Mouse (Mus musculus): ENCODE measurements at regions not wholly inside any gene's neighbourhood (a gene's known extent, or its start where the extent isn't known, plus 50 kb on each side); places are given as distances from the start of the nearest gene placed in this dataset.

DNA sequence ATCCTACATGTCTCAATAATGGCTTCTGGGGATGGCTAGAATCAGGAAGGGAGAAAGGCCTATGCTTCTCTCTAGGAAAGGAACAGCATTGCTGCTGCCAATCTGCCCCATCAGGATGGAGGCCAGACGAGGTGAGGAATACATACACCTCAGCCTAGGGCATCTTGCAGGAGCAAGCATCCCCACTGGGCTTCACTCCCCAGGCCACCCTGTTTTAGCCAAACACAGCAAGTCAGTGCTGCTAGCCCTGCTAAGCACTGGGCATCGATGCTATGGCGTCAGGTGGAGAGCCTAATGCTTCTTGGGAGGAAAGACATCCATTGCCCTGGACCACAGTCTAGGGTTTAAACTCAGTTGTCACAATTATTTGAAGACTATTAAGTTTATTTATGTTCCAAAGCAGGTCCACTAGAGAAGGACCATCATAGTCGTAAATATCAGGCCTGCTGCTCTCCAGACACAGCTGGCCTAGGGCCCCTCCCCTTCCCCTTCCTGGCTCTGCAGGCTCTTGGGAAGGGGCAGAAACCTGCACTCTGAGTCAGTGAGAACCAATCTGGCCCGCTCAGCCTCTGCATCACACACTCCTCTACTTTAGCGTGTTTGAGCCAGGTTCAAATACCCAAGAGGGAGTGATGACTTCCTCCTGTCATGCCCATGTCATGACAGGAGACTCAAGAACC lies 79.5 kb upstream of the Pkdcc start:
- Histone ChIP-seq H3K27me3 (ENCODE audit: insufficient read depth, low read length) (no peaks in the 10 kb centered on the region), H3K36me3 (replicated peaks) (no peaks in the 10 kb centered on the region), H3K4me1 (ENCODE audit: insufficient read depth, low read depth, low read length) (no peaks in the 10 kb centered on the region), H3K9me3 (replicated peaks) (peaks cover 71% of the 10 kb centered on the region), H3K4me3 (ENCODE audit: low read depth, low read length) (no peak overlapping the region)
- TF ChIP-seq GATA1 (IDR thresholded peaks at IDR 0.05; ENCODE audit: borderline replicate concordance, low read length) = no peak
- TF ChIP-seq GATA2 (IDR thresholded peaks at IDR 0.05; ENCODE audit: borderline replicate concordance, low read depth, low read length) = no peak
- no peak for TF ChIP-seq TAL1 (conservative IDR thresholded peaks at IDR 0.05; ENCODE audit: low read depth, low read length)
- no peak for TF ChIP-seq CTCF (IDR thresholded peaks at IDR 0.05; ENCODE audit: low read depth, low read length)
- TF ChIP-seq POLR2AphosphoS5 (IDR thresholded peaks at IDR 0.05; ENCODE audit: insufficient replicate concordance, low read depth, low read length) = no peak
- no peak for ATAC-seq (ENCODE audit: extremely low read depth, insufficient number of reproducible peaks, low FRiP score, poor library complexity, severe bottlenecking)
- DNase-seq (ENCODE audit: low spot score) = no peak

- Histone ChIP-seq H3K9me3 (replicated peaks) (peaks cover 65% of the 10 kb centered on the region), H3K36me3 (replicated peaks) (no peaks in the 10 kb centered on the region), H3K27me3 (ENCODE audit: insufficient read depth, low read length) (no peaks in the 10 kb centered on the region), H3K4me1 (ENCODE audit: insufficient read depth, low read depth, low read length) (no peaks in the 10 kb centered on the region), H3K4me3 (ENCODE audit: low read depth, low read length) (no peak overlapping the region)
- DNase-seq (ENCODE audit: low spot score) = no peak
- no peak for TF ChIP-seq POLR2AphosphoS5 (IDR thresholded peaks at IDR 0.05; ENCODE audit: insufficient replicate concordance, low read depth, low read length)
- no peak for TF ChIP-seq GATA1 (IDR thresholded peaks at IDR 0.05; ENCODE audit: borderline replicate concordance, low read length)
- TF ChIP-seq TAL1 (conservative IDR thresholded peaks at IDR 0.05; ENCODE audit: low read depth, low read length) = no peak
- TF ChIP-seq GATA2 (IDR thresholded peaks at IDR 0.05; ENCODE audit: borderline replicate concordance, low read depth, low read length) = no peak
- TF ChIP-seq CTCF (IDR thresholded peaks at IDR 0.05; ENCODE audit: low read depth, low read length) = no peak
- ATAC-seq (ENCODE audit: extremely low read depth, insufficient number of reproducible peaks, low FRiP score, poor library complexity, severe bottlenecking) = no peak
These were observed 78.8 kb upstream of the Pkdcc start for GRCm38 (mm10) chr17:83136267-83136666.

GRCm38 (mm10) chr17:83137720-83138119 lies 77.4 kb upstream of the Pkdcc start:
- H3K4me1 ChIP-seq (ENCODE audit: insufficient read depth, low read depth, low read length) = no peaks in the 10 kb centered on the region
- no peak overlapping the region for H3K4me3 ChIP-seq (ENCODE audit: low read depth, low read length)
- ATAC-seq (ENCODE audit: extremely low read depth, insufficient number of reproducible peaks, low FRiP score, poor library complexity, severe bottlenecking) (no peak), DNase-seq (ENCODE audit: low spot score) (no peak)
- peaks cover 54% of the 10 kb centered on the region for H3K9me3 ChIP-seq (replicated peaks)
- TF ChIP-seq POLR2AphosphoS5 (IDR thresholded peaks at IDR 0.05; ENCODE audit: insufficient replicate concordance, low read depth, low read length) = no peak
- TF ChIP-seq CTCF (IDR thresholded peaks at IDR 0.05; ENCODE audit: low read depth, low read length) = no peak
- TF ChIP-seq TAL1 (conservative IDR thresholded peaks at IDR 0.05; ENCODE audit: low read depth, low read length) = no peak
- no peak for TF ChIP-seq GATA1 (IDR thresholded peaks at IDR 0.05; ENCODE audit: borderline replicate concordance, low read length)
- no peak for TF ChIP-seq GATA2 (IDR thresholded peaks at IDR 0.05; ENCODE audit: borderline replicate concordance, low read depth, low read length)
- no peaks in the 10 kb centered on the region for H3K27me3 ChIP-seq (ENCODE audit: insufficient read depth, low read length)
- no peaks in the 10 kb centered on the region for H3K36me3 ChIP-seq (replicated peaks)

- no peaks in the 10 kb centered on the region for H3K4me1 ChIP-seq (ENCODE audit: insufficient read depth, low read depth, low read length)
- TF ChIP-seq GATA2 (IDR thresholded peaks at IDR 0.05; ENCODE audit: borderline replicate concordance, low read depth, low read length) (no peak), CTCF (IDR thresholded peaks at IDR 0.05; ENCODE audit: low read depth, low read length) (no peak), TAL1 (conservative IDR thresholded peaks at IDR 0.05; ENCODE audit: low read depth, low read length) (no peak), GATA1 (IDR thresholded peaks at IDR 0.05; ENCODE audit: borderline replicate concordance, low read length) (no peak), POLR2AphosphoS5 (IDR thresholded peaks at IDR 0.05; ENCODE audit: insufficient replicate concordance, low read depth, low read length) (no peak)
- DNase-seq (ENCODE audit: low spot score) (no peak), ATAC-seq (ENCODE audit: extremely low read depth, insufficient number of reproducible peaks, low FRiP score, poor library complexity, severe bottlenecking) (no peak)
- H3K27me3 ChIP-seq (ENCODE audit: insufficient read depth, low read length) = no peaks in the 10 kb centered on the region
- no peak overlapping the region for H3K4me3 ChIP-seq (ENCODE audit: low read depth, low read length)
- no peaks in the 10 kb centered on the region for H3K36me3 ChIP-seq (replicated peaks)
- H3K9me3 ChIP-seq (replicated peaks) = peaks cover 46% of the 10 kb centered on the region
These were observed 76.3 kb upstream of the Pkdcc start for GRCm38 (mm10) chr17:83138493-83139417.

- ATAC-seq (ENCODE audit: extremely low read depth, insufficient number of reproducible peaks, low FRiP score, poor library complexity, severe bottlenecking) = no peak
- DNase-seq (ENCODE audit: low spot score) = no peak
- Histone ChIP-seq H3K4me1 (ENCODE audit: insufficient read depth, low read depth, low read length) (no peaks in the 10 kb centered on the region), H3K4me3 (ENCODE audit: low read depth, low read length) (no peak overlapping the region), H3K36me3 (replicated peaks) (no peaks in the 10 kb centered on the region), H3K9me3 (replicated peaks) (peaks cover 43% of the 10 kb centered on the region), H3K27me3 (ENCODE audit: insufficient read depth, low read length) (peaks cover 2% of the 10 kb centered on the region; the same call in 1 of the 2 replicates)
- no peak for TF ChIP-seq GATA2 (IDR thresholded peaks at IDR 0.05; ENCODE audit: borderline replicate concordance, low read depth, low read length)
- no peak for TF ChIP-seq GATA1 (IDR thresholded peaks at IDR 0.05; ENCODE audit: borderline replicate concordance, low read length)
- TF ChIP-seq CTCF (IDR thresholded peaks at IDR 0.05; ENCODE audit: low read depth, low read length) = no peak
- TF ChIP-seq TAL1 (conservative IDR thresholded peaks at IDR 0.05; ENCODE audit: low read depth, low read length) = no peak
- no peak for TF ChIP-seq POLR2AphosphoS5 (IDR thresholded peaks at IDR 0.05; ENCODE audit: insufficient replicate concordance, low read depth, low read length)
These were observed 66.6 kb upstream of the Pkdcc start for GRCm38 (mm10) chr17:83148371-83148929.

GRCm38 (mm10) chr17:83149336-83149735 lies 65.8 kb upstream of the Pkdcc start:
- no peaks in the 10 kb centered on the region for H3K36me3 ChIP-seq (replicated peaks)
- no peak for ATAC-seq (ENCODE audit: extremely low read depth, insufficient number of reproducible peaks, low FRiP score, poor library complexity, severe bottlenecking)
- no peak for DNase-seq (ENCODE audit: low spot score)

More at GRCm38 (mm10) chr17:83149336-83149735, 65.8 kb upstream of the Pkdcc start:
- no peaks in the 10 kb centered on the region for H3K4me1 ChIP-seq (ENCODE audit: insufficient read depth, low read depth, low read length)
- peaks cover 43% of the 10 kb centered on the region for H3K9me3 ChIP-seq (replicated peaks)
- H3K4me3 ChIP-seq (ENCODE audit: low read depth, low read length) = no peak overlapping the region
- TF ChIP-seq GATA2 (IDR thresholded peaks at IDR 0.05; ENCODE audit: borderline replicate concordance, low read depth, low read length) = no peak
- TF ChIP-seq POLR2AphosphoS5 (IDR thresholded peaks at IDR 0.05; ENCODE audit: insufficient replicate concordance, low read depth, low read length) = no peak
- no peak for TF ChIP-seq TAL1 (conservative IDR thresholded peaks at IDR 0.05; ENCODE audit: low read depth, low read length)
- no peak for TF ChIP-seq GATA1 (IDR thresholded peaks at IDR 0.05; ENCODE audit: borderline replicate concordance, low read length)
- no peak for TF ChIP-seq CTCF (IDR thresholded peaks at IDR 0.05; ENCODE audit: low read depth, low read length)
- peaks cover 2% of the 10 kb centered on the region; the same call in 1 of the 2 replicates for H3K27me3 ChIP-seq (ENCODE audit: insufficient read depth, low read length)
